Mouse (Mus musculus) liver, postnatal 0 days (tissue): ENCODE data around the gene Cfap300.

Source experiments
- CTCF ChIP-seq: sonication (generic); IDR thresholded peaks from 2 replicates; pipeline ENCODE4 v1.5.1; 2016; ENCODE audit warnings: antibody characterized with exemption, low read depth
- EP300 ChIP-seq: IDR thresholded peaks from 2 replicates; pipeline ENCODE4 v1.6.1; 2016; ENCODE audit warnings: antibody characterized with exemption, low read depth, mild to moderate bottlenecking

DNA sequence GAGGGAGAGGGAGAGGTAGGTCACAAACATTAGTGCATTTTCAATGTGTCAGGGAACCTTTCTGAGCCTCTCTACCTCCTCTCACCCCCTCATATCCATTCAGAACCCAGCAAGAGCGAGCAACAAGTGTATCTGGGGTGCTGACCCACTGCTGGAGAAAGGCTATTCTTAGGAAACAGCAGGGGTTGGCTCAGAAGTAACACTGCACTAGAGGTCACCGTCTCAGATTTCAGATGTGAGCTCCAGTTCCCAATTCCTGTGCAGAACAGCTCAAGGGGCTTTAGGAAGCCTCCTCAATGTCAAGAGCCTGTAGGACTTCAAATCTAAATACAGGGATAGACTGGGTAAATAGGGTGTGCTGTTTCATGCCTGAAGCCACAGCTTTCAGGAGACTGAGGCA, 59.0 kb downstream of the Cfap300 start:
- TF ChIP-seq CTCF (no peak), EP300 (no peak)
